Mouse (Mus musculus) heart, embryonic 16.5 days (tissue): ENCODE results near the gene Smap1. TPM values are rescaled to one million over a fixed set of nuclear protein-coding genes. Genes with fewer than 3 reads are reported as not detected.

Experiments used
- ATAC-seq: fragments of 200-750 bp; cut with Nextera tagmentation; replicated peaks from 2 replicates; pipeline ENCODE4 v1.8.0; 2017; ENCODE audit warnings: moderate number of reproducible peaks; ENCODE audit not compliant: insufficient read depth, low FRiP score; ENCODE audit errors: extremely low read depth
- H3K27ac ChIP-seq: fragments of 300-500 bp; sonication (generic); 2 replicates; pipeline ENCODE4 v1.5.1; 2014; ENCODE audit warnings: mild to moderate bottlenecking, low read length, control low read depth, moderate library complexity
- H3K27me3 ChIP-seq: fragments of 300-500 bp; sonication (generic); 2 replicates; pipeline ENCODE4 v1.6.1; 2014; ENCODE audit warnings: low read length, mixed read lengths; ENCODE audit not compliant: control insufficient read depth, insufficient read depth
- H3K36me3 ChIP-seq: fragments of 300-500 bp; sonication (generic); 2 replicates; pipeline ENCODE4 v1.6.1; 2014; ENCODE audit not compliant: control insufficient read depth, insufficient read depth
- H3K4me1 ChIP-seq: fragments of 300-500 bp; sonication (generic); 2 replicates; pipeline ENCODE4 v1.6.1; 2014; ENCODE audit warnings: low read length, mixed read lengths; ENCODE audit not compliant: control insufficient read depth, insufficient read depth
- H3K4me2 ChIP-seq: fragments of 300-500 bp; sonication (generic); 2 replicates; pipeline ENCODE4 v1.6.1; 2014; ENCODE audit warnings: low read depth, mild to moderate bottlenecking, control low read depth, low read length
- H3K4me3 ChIP-seq: fragments of 300-500 bp; sonication (generic); 2 replicates; pipeline ENCODE4 v1.5.1; 2014; ENCODE audit warnings: mild to moderate bottlenecking, control low read depth, low read length
- H3K9ac ChIP-seq: fragments of 300-500 bp; sonication (generic); 2 replicates; pipeline ENCODE4 v1.6.1; 2014; ENCODE audit warnings: low read length, control low read depth
- H3K9me3 ChIP-seq: fragments of 300-500 bp; sonication (generic); replicated peaks from 2 replicates; pipeline ENCODE4 v1.6.1; 2016; ENCODE audit warnings: low read length; ENCODE audit not compliant: control insufficient read depth
- WGBS: fragments of 180-500 bp; shearing (Covaris S2); extraction: QIAGEN DNeasy Blood & Tissue Kit; methylation state at CpG from one replicate; pipeline ENCODE4 v1.1.7; 2014; 5-methylcytosine and 5-hydroxymethylcytosine counted together
- polyA plus RNA-seq: library from polyadenylated mRNA; unstranded; fragments of >200 nt; fragmentation: Nextera tagmentation; extraction: Ambion mirVana; gene quantifications from 2 replicates; pipeline ENCODE4 v1.2.1, GENCODE M21; 2015

Smap1 gene
- polyA plus RNA-seq, 1 experiment from 2014 or later: 18.9 TPM

GRCm38 (mm10) chr1:23953921-23954320 lies 31.8 kb upstream of the Smap1 start:
- WGBS: 81% methylated on average over 13 of the region's 13 CpGs
- Histone ChIP-seq H3K4me3 (no peak overlapping the region), H3K36me3 (no peaks in the 10 kb centered on the region), H3K9ac (no peak overlapping the region), H3K9me3 (no peaks in the 10 kb centered on the region), H3K4me1 (no peaks in the 10 kb centered on the region), H3K27ac (no peak overlapping the region), H3K4me2 (no peak overlapping the region), H3K27me3 (no peaks in the 10 kb centered on the region)
- no peak for ATAC-seq

- 82% methylated on average over 15 of the region's 15 CpGs for WGBS
- Histone ChIP-seq H3K27me3 (no peaks in the 10 kb centered on the region), H3K4me3 (no peak overlapping the region), H3K27ac (no peak overlapping the region), H3K4me2 (no peak overlapping the region), H3K36me3 (no peaks in the 10 kb centered on the region), H3K4me1 (no peaks in the 10 kb centered on the region), H3K9me3 (no peaks in the 10 kb centered on the region), H3K9ac (no peak overlapping the region)
- ATAC-seq: no peak
These were observed 26.9 kb upstream of the Smap1 start for GRCm38 (mm10) chr1:23948778-23949699.

GRCm38 (mm10) chr1:23948290-23948689 lies 26.2 kb upstream of the Smap1 start:
- no peak overlapping the region for H3K27ac ChIP-seq
- no peak overlapping the region for H3K4me3 ChIP-seq
- 71% methylated on average over 7 of the region's 7 CpGs for WGBS
- no peaks in the 10 kb centered on the region for H3K4me1 ChIP-seq
- no peak overlapping the region for H3K9ac ChIP-seq
- H3K36me3 ChIP-seq: no peaks in the 10 kb centered on the region
- H3K9me3 ChIP-seq: no peaks in the 10 kb centered on the region
- no peaks in the 10 kb centered on the region for H3K27me3 ChIP-seq
- ATAC-seq: no peak
- H3K4me2 ChIP-seq: no peak overlapping the region

GRCm38 (mm10) chr1:23944076-23944475 lies 22.0 kb upstream of the Smap1 start:
- Histone ChIP-seq H3K27me3 (no peaks in the 10 kb centered on the region), H3K4me2 (no peak overlapping the region), H3K36me3 (no peaks in the 10 kb centered on the region), H3K9ac (no peak overlapping the region), H3K9me3 (no peaks in the 10 kb centered on the region; the same call in 1 of the 2 replicates), H3K4me1 (no peaks in the 10 kb centered on the region), H3K4me3 (no peak overlapping the region), H3K27ac (no peak overlapping the region)
- 96% methylated on average over 1 of the region's 1 CpGs for WGBS
- ATAC-seq: no peak

- ATAC-seq: no peak
- H3K4me2 ChIP-seq: no peak overlapping the region
- H3K4me1 ChIP-seq: no peaks in the 10 kb centered on the region
- H3K27me3 ChIP-seq: no peaks in the 10 kb centered on the region
- no peak overlapping the region for H3K27ac ChIP-seq
- no peak overlapping the region for H3K4me3 ChIP-seq
- no peaks in the 10 kb centered on the region for H3K36me3 ChIP-seq
- WGBS: 85% methylated on average over 3 of the region's 3 CpGs
- H3K9ac ChIP-seq: no peak overlapping the region
- H3K9me3 ChIP-seq: no peaks in the 10 kb centered on the region; the same call in 1 of the 2 replicates
These were observed 21.2 kb upstream of the Smap1 start for GRCm38 (mm10) chr1:23943146-23943940.

- Histone ChIP-seq H3K27me3 (no peaks in the 10 kb centered on the region), H3K36me3 (no peaks in the 10 kb centered on the region), H3K27ac (no peak overlapping the region), H3K4me1 (no peaks in the 10 kb centered on the region), H3K4me3 (no peak overlapping the region), H3K4me2 (no peak overlapping the region), H3K9ac (no peak overlapping the region), H3K9me3 (peaks cover 6% of the 10 kb centered on the region)
- WGBS: 30% methylated on average over 4 of the region's 4 CpGs
- no peak for ATAC-seq
These were observed 13.3 kb upstream of the Smap1 start for GRCm38 (mm10) chr1:23935408-23935762.

- Histone ChIP-seq H3K36me3 (no peaks in the 10 kb centered on the region), H3K4me1 (no peaks in the 10 kb centered on the region), H3K27me3 (no peaks in the 10 kb centered on the region), H3K4me3 (no peak overlapping the region), H3K9me3 (peaks cover 6% of the 10 kb centered on the region; the same call in 1 of the 2 replicates), H3K9ac (no peak overlapping the region), H3K27ac (no peak overlapping the region), H3K4me2 (no peak overlapping the region)
- no peak for ATAC-seq
- 52% methylated on average over 8 of the region's 8 CpGs for WGBS
These were observed 12.7 kb upstream of the Smap1 start for GRCm38 (mm10) chr1:23934669-23935407.

- no peaks in the 10 kb centered on the region for H3K27me3 ChIP-seq
- no peak overlapping the region for H3K9ac ChIP-seq
- no peak overlapping the region for H3K4me2 ChIP-seq
- ATAC-seq: no peak
- H3K27ac ChIP-seq: no peak overlapping the region
- no peaks in the 10 kb centered on the region for H3K36me3 ChIP-seq
- WGBS: 85% methylated on average over 6 of the region's 6 CpGs
- peaks cover 16% of the 10 kb centered on the region for H3K9me3 ChIP-seq
- H3K4me1 ChIP-seq: 0 out of 2 replicates have a peak, but pooled peaks cover 2% of the 10 kb centered on the region
- no peak overlapping the region for H3K4me3 ChIP-seq
These were observed 7.3 kb upstream of the Smap1 start for GRCm38 (mm10) chr1:23929410-23929809.
